Mouse (Mus musculus): Measurements from ENCODE around the gene Tcl1b2. TPM values are rescaled to one million over a fixed set of nuclear protein-coding genes. Genes with fewer than 3 reads are reported as not detected.
"Not testable (repeated sequence)": the region's sequence is repeated elsewhere in the genome, so short reads cannot be mapped to it uniquely, and the experiment has no call there.

Tcl1b2 gene
- total RNA-seq (2021), result not detected

DNA sequence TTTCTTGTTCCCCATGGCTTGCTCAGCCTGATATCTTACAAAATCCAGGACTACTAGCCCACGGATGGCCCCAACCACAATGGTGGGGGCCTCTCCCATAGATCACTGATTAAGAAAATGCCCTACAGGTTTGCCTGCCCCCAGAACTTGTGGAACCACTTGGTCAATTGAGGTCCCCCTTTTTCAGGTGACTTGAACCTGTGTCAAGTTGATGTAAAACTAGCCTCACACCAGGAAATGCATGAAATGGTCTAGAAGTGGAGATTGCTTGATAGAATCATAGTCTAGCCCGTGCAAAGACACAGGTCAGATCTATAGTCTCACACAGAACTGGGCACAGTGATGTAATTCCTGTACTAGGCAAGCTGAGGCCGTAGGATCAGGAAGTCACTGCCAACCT is at the start of gene Tcl1b2:
Gene Tcl1b2, plus strand, starts transcription at position 301 of the 400 bp plus-strand sequence.
- no peak for DNase-seq (ENCODE audit: extremely low spot score in 1 of 2, low spot score in 1 of 2)

DNA sequence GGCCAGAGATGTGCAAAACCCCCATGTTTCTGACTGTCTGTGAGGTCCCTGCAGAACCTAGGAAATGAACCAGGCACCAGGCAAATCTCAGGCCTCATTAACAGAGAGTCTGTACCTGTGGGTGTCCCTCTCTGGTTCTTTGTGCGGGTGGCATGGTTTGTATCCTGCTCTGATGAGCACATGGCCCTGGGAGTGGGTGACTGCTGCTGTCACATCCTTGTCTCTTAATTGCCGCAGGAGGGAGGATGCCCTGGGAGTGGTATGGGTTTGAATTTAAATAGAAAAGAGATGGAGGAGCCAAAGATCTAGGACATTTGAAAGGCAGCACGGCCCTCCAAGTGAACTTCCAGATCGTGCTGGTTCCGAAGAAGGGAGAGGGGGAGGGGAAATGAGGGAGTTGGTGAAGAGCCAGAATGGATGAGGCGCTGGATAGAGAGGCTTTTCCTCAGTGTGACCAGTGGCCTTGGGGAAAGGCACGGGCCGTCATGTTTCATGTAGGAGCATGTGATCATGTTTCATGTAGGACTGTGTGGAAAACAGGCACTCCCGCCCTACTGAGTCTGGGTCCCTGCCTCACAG is 46.3 kb upstream of the Tcl1b2 start:
- DNase-seq (ENCODE audit: extremely low spot score in 1 of 2, low spot score in 1 of 2), result no peak

DNA sequence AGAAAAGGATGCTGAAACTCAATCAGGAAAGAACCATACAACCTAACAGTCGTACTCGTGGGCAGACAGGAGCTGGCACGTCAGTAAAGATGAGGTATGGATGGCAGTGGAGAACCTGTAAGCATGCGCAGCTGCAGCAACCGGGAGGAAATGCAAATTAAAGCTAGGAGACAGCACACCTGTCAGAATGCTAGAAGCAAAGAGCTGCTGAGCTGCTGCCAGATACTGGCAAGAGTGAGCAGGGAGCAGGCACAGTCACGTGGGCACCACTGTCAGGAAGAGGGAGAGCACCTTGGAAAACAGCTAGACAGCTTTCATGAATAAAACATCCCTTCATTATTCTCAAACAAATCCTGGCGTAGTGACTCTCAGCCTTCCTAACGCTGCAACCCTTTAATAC is 42.9 kb upstream of the Tcl1b2 start:
- no peak for DNase-seq (ENCODE audit: extremely low spot score in 1 of 2, low spot score in 1 of 2)

DNA sequence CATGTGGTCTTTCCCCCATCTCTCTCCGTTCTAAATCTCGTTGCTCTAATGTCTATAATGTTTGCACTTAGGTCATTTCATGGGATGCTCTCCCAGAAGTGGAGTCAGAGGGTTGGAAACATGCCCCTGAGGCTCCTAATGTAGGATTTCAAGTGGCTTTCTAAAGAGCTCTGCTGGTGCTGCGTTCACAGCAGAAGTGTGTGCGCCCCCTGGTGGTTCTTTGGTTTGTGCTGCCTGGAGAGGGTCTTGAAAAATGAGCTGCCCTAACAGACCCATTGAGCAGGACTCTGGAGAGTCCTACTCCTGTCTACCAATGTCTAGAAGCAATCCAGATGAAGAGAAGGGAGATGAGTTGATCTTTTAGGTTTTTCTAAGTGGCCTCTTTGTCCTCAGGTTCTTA is 41.8 kb upstream of the Tcl1b2 start:
- peak; percentile 63 to 96 for DNase-seq (ENCODE audit: extremely low spot score in 1 of 2, low spot score in 1 of 2)

DNA sequence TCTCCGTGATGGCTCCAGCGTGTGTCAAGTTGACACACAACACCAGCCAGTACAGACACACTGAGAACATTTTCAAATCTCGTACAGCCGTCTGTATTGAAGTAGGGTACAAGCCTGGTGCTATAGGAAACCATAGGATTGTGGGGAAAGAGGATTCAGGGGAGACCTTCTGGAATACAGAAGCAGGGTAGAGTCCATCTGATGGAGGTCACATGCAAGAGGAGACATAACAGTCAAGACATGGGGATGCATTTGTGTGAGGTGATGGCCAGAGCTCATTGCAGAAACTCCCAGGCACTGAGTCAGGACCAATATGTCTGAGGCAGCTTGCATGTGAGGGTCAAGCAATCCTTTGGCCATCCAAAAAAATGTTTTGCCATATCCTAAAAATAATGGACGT is 40.5 kb upstream of the Tcl1b2 start:
- no peak for DNase-seq (ENCODE audit: extremely low spot score in 1 of 2, low spot score in 1 of 2)

- DNase-seq (ENCODE audit: extremely low spot score in 1 of 2, low spot score in 1 of 2), result no peak
Measured at GRCm38 (mm10) chr12:105108856-105109255, 37.0 kb upstream of the Tcl1b2 start.

- DNase-seq (ENCODE audit: extremely low spot score in 1 of 2, low spot score in 1 of 2), result no peak
Measured at GRCm38 (mm10) chr12:105109406-105109805, 36.4 kb upstream of the Tcl1b2 start.

DNA sequence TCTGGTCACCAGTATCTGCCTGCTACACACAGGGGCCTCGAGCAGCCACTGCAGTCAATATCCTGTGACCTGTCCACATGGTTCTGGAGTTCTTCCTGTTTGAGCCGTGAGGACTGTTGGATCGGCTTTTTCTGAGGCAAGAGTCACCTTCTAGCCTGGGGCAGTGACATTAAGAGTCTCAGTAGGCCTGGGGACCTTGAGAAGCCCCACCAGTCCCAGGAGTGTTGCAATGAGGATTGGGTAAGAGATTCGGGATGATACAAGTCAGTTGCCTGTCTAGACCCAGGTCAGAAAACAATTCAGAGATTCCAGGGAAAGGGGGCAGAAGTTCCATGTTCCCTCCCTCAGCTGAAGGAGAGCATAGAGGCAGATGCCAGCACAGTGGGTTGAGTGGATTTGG is 36.0 kb upstream of the Tcl1b2 start:
- DNase-seq (ENCODE audit: extremely low spot score in 1 of 2, low spot score in 1 of 2), result no peak

DNA sequence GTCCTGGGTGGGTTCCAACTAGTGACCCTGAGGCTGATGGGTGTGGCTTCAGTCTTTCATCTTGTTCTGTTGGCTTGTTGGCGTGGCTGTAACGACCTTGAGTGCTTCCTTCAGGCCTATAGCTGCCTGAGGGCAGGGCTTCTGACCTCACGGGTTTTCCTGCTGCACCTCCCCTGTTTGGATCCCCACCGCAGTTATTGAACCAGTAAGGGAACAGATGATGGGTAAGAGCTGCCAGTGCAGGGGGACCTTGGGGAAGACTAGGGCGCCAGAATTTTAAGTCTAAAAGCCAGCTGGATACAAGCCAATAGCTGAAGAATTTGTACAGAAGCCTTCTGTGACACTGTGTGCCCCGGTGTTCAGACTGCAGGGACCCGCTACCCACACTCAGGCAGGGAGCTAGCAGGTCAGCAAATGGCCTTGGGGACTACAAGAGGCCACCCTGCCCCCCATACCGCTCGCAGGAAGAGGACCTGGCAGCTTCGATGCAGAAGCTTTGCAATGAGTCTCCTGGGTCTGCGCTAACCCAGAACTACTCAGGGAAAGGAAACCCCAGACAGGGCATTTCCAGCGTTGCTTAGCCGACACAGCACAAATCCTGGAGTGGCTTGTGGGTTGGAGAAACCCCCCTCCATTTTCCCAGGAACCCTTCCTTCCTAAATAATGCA is 33.4 kb upstream of the Tcl1b2 start:
- no peak for DNase-seq (ENCODE audit: extremely low spot score in 1 of 2, low spot score in 1 of 2)

- DNase-seq (ENCODE audit: extremely low spot score in 1 of 2, low spot score in 1 of 2), result no peak
Measured at GRCm38 (mm10) chr12:105116648-105117047, 29.2 kb upstream of the Tcl1b2 start.

GRCm38 (mm10) chr12:105125362-105125761 is 20.5 kb upstream of the Tcl1b2 start:
- DNase-seq (ENCODE audit: extremely low spot score in 1 of 2, low spot score in 1 of 2), result no peak

GRCm38 (mm10) chr12:105126516-105126915 is 19.3 kb upstream of the Tcl1b2 start:
- no peak for DNase-seq (ENCODE audit: extremely low spot score in 1 of 2, low spot score in 1 of 2)

DNA sequence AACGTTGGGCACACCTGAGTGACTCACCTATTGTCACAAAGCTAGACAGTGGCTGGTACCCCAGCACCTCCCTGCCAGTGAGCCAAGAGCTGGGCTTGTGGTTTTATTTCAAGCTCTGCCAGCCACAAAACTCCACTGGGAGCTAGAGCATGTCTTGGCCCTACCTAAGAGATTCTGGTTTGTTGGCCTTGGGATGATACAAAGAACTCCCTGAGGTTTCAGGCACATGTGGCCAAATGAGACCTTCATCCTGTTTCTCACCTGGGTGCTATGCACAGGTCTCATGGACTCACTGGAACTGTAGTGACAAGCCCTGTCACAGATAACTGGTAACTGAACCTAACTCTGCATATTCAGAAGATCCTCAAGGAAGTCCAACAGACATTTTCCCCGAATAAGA is 18.2 kb upstream of the Tcl1b2 start:
- no peak for DNase-seq (ENCODE audit: extremely low spot score in 1 of 2, low spot score in 1 of 2)

- DNase-seq (ENCODE audit: extremely low spot score in 1 of 2, low spot score in 1 of 2), result not testable (repeated sequence)
Measured at GRCm38 (mm10) chr12:105129494-105130205, 16.2 kb upstream of the Tcl1b2 start.

- not testable (repeated sequence) for DNase-seq (ENCODE audit: extremely low spot score in 1 of 2, low spot score in 1 of 2)
Measured at GRCm38 (mm10) chr12:105134167-105134566, 11.6 kb upstream of the Tcl1b2 start.

DNA sequence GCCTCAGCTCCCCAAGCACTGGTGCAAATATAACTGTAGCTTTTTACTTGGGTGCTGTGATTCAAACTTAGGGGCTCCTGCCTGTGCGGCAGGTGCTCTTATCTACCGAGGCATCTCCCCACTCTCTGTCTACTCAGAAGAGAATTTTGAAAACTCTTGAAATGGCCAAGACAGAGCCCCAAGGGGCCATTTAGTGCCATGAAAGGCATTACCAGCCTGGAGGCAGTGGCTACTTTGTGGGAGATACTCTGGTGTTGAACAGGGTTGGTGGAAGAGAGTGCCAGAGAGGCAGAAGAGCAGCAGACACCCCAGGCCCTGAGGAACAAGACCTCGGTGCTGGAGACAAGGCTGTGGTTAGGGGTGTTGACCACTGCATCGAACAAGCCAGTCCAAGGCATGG is 11.0 kb upstream of the Tcl1b2 start:
- DNase-seq (ENCODE audit: extremely low spot score in 1 of 2, low spot score in 1 of 2), result not testable (repeated sequence)

DNA sequence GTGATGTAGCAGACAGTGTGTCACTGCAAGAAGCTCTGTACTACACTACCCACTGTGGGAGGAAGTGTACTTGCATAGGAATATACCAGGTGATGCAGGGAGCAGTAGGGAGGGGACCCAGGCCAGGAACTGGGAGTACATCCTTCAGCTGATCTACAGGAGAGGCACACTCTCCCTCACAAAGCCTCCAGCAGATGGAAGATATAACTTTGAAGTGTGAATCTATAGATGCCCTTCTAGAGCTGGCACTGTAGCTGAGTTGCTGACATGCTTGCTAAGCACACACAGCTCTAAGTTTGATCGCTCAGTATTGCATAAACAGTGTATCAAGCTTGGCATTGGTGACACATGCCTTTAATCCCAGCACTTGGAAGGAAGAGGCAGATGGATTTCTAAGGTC is 8.1 kb upstream of the Tcl1b2 start:
- DNase-seq (ENCODE audit: extremely low spot score in 1 of 2, low spot score in 1 of 2), result not testable (repeated sequence)

DNA sequence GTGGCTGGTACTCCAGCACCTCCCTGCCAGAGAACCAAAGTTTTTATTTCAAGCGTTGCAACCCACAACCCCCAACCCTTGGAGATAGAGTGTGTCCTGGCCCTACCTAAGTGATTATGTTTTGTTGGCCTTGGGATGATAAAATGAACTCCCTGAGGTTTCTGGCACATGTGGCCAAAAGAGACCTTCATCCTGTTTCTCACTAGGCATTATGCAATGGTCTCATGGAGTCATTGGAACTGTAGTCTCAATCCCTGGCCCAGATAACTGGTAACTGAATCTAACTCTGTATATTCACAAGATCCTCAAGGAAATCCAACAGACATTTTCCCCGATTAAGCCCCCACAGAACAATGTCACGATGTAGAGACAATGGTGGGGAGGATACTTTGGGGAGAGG is 2.7 kb upstream of the Tcl1b2 start:
- no peak for DNase-seq (ENCODE audit: extremely low spot score in 1 of 2, low spot score in 1 of 2)

- not testable (repeated sequence) for DNase-seq (ENCODE audit: extremely low spot score in 1 of 2, low spot score in 1 of 2)
Measured at GRCm38 (mm10) chr12:105144928-105145327, 886 bp upstream of the Tcl1b2 start.

DNA sequence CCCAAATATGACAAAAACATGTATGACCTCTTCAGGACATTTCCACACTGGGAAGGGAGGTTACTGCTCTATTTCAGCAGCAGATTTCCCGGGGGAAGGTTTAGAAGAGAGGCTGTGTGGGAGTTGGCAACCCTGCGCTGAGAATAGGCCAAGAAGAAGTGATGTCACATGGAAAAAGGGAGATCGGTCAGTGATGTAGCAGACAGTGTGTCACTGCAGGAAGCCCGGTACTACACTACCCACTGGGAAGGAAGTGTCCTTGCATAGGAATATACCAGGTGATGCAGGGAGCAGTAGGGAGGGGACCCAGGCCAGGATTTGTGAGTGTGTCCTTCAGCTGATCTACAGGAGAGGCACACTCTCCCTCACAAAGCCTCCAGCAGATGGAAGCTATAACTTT is 9.5 kb downstream of the Tcl1b2 start:
- DNase-seq (ENCODE audit: extremely low spot score in 1 of 2, low spot score in 1 of 2), result not testable (repeated sequence)

DNA sequence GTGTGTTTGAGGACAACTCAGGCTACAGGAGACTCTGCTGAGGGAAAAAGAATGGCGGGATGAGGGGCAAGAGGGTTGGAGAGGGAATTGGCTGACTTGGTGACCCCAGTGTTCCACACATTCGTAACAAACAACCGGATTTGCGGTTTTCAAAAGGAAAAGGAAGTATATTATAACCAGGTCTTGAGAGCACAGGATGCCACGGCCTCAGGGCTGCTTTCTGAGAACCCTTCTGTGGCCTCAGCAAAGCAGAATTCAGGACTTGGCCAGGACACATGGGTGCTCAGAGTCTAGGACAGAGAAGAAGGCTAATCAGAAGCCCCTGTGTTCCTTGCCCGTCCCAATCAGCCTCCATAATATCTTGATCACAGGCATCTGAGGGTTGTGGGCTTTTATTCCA is 13.0 kb downstream of the Tcl1b2 start:
- DNase-seq (ENCODE audit: extremely low spot score in 1 of 2, low spot score in 1 of 2), result no peak

- no peak for DNase-seq (ENCODE audit: extremely low spot score in 1 of 2, low spot score in 1 of 2)
Measured at GRCm38 (mm10) chr12:105159390-105159789, 13.6 kb downstream of the Tcl1b2 start, which contains the start of gene Tcl1b1. TSS of gene Tcl1b1 (plus strand) at chr12:105159690.

Data from layer of hippocampus, postnatal 25 days (tissue).